Mouse (Mus musculus) intestine, postnatal 0 days (tissue): ENCODE measurements around the gene Kremen1. TPM values are rescaled to one million over a fixed set of nuclear protein-coding genes. Genes with fewer than 3 reads are reported as not detected.

Experiments
- ATAC-seq: fragments of 200-750 bp; cut with Nextera tagmentation; 2 replicates; pipeline ENCODE4 v1.8.0; 2017; ENCODE audit warnings: mild to moderate bottlenecking, moderate TSS enrichment, moderate library complexity
- H3K27ac ChIP-seq: fragments of 300-500 bp; sonication (generic); 2 replicates; pipeline ENCODE4 v1.5.1; 2014; ENCODE audit warnings: mild to moderate bottlenecking, low read depth, low read length, moderate library complexity
- H3K27me3 ChIP-seq: fragments of 300-500 bp; sonication (generic); replicated peaks from 2 replicates; pipeline ENCODE4 v1.6.1; 2014; ENCODE audit warnings: low read length, mixed read lengths; ENCODE audit not compliant: control insufficient read depth, insufficient read depth
- H3K36me3 ChIP-seq: fragments of 300-500 bp; sonication (generic); 2 replicates; pipeline ENCODE4 v1.6.1; 2014; ENCODE audit warnings: mild to moderate bottlenecking, moderate library complexity; ENCODE audit not compliant: control insufficient read depth, insufficient read depth
- H3K4me1 ChIP-seq: fragments of 300-500 bp; sonication (generic); replicated peaks from 2 replicates; pipeline ENCODE4 v1.6.1; 2014; ENCODE audit warnings: antibody characterized with exemption, low read length, mixed read lengths; ENCODE audit not compliant: control insufficient read depth, insufficient read depth
- H3K4me2 ChIP-seq: fragments of 300-500 bp; sonication (generic); replicated peaks from 2 replicates; pipeline ENCODE4 v1.6.1; 2014; ENCODE audit warnings: low read depth, mild to moderate bottlenecking, moderate library complexity
- H3K4me3 ChIP-seq: fragments of 300-500 bp; sonication (generic); 2 replicates; pipeline ENCODE4 v1.5.1; 2014; ENCODE audit warnings: low read depth, low read length
- H3K9ac ChIP-seq: fragments of 300-500 bp; sonication (generic); 2 replicates; pipeline ENCODE4 v1.6.1; 2014; ENCODE audit warnings: mild to moderate bottlenecking, low read depth, low read length
- H3K9me3 ChIP-seq: fragments of 300-500 bp; sonication (generic); 2 replicates; pipeline ENCODE4 v1.6.1; 2016; ENCODE audit warnings: mixed run types; ENCODE audit not compliant: control insufficient read depth
- CTCF ChIP-seq: sonication (generic); IDR thresholded peaks from 2 replicates; pipeline ENCODE4 v1.5.1; 2016; ENCODE audit warnings: low read depth, mild to moderate bottlenecking, control low read depth, antibody characterized with exemption, moderate library complexity
- WGBS: fragments of 180-500 bp; shearing (Covaris S2); extraction: QIAGEN DNeasy Blood & Tissue Kit; methylation state at CpG from one replicate; pipeline ENCODE4 v1.1.7; 2014; 5-methylcytosine and 5-hydroxymethylcytosine counted together
- polyA plus RNA-seq: library from polyadenylated mRNA; unstranded; fragments of >200 nt; fragmentation: Nextera tagmentation; extraction: Ambion mirVana; gene quantifications from 2 replicates; pipeline ENCODE4 v1.2.1, GENCODE M21; 2015

Kremen1 gene
- polyA plus RNA-seq, 1 experiment from 2014 or later: 5.7 TPM

DNA sequence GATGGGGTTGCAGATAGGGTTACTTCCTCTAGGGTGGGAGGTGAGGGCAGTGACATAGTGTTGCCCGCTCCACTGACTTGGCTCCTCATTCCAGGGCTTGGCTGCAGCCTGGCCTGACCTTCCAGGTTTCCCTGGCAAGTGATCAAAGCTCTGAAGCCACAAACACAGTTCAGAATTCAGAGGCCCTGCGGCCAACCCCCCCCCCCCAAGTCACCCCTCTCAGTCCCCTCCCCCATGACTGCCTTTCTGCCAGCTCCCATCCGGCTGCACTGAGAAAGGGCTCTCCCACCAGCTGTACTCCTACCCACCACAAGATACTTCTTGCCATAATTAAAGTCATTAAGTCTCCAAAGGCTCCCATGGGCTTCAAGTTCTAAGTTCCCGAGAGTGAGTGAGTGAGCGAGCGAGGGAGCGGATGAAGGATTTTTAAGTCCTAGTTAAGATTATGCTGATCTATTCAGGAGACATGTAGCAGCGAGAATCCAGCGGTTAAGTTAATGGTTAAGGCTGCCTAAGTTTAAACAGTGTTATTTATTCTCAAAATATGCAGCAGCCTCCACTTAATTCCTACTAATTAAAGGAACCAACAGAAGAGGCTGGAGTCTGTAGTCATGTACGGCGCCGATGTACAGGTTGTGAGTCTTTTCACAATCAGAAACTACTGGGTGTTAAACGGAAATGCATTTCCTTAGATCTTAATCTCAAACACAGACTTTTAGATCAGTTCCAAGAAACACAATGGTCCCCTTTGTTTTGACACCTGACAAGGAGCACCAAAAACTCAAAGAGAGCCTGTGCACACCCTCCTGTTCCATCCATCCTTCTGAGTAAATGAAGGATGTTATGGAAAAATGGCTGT, 36.0 kb upstream of the Kremen1 start:
- WGBS: 45% methylated on average over 13 of the region's 13 CpGs
- no peak overlapping the region for H3K27ac ChIP-seq
- H3K4me1 ChIP-seq: peaks cover 9% of the 10 kb centered on the region; the same call in 1 of the 2 replicates
- no peak for ATAC-seq
- H3K9ac ChIP-seq: no peak overlapping the region
- no peak for TF ChIP-seq CTCF
- no peaks in the 10 kb centered on the region for H3K27me3 ChIP-seq
- no peaks in the 10 kb centered on the region for H3K9me3 ChIP-seq
- H3K36me3 ChIP-seq: no peaks in the 10 kb centered on the region
- no peak overlapping the region for H3K4me2 ChIP-seq
- no peak overlapping the region for H3K4me3 ChIP-seq

- WGBS: 35% methylated on average over 2 of the region's 2 CpGs
- H3K9ac ChIP-seq: no peak overlapping the region
- H3K4me1 ChIP-seq: peaks cover 9% of the 10 kb centered on the region; the same call in 1 of the 2 replicates
- H3K27me3 ChIP-seq: no peaks in the 10 kb centered on the region
- H3K4me3 ChIP-seq: no peak overlapping the region
- no peak overlapping the region for H3K27ac ChIP-seq
- H3K36me3 ChIP-seq: no peaks in the 10 kb centered on the region
- H3K9me3 ChIP-seq: no peaks in the 10 kb centered on the region
- no peak overlapping the region for H3K4me2 ChIP-seq
- TF ChIP-seq CTCF: no peak
- peak; percentile 31; the same call in 1 of the 2 replicates for ATAC-seq
These were observed 35.3 kb upstream of the Kremen1 start for GRCm38 (mm10) chr11:5296576-5297115.

GRCm38 (mm10) chr11:5294805-5295204, 33.4 kb upstream of the Kremen1 start:
- H3K4me2 ChIP-seq: no peak overlapping the region
- H3K36me3 ChIP-seq: no peaks in the 10 kb centered on the region
- ATAC-seq: no peak
- no peak for TF ChIP-seq CTCF
- H3K4me1 ChIP-seq: peaks cover 9% of the 10 kb centered on the region; the same call in 1 of the 2 replicates
- no peaks in the 10 kb centered on the region for H3K27me3 ChIP-seq
- H3K9me3 ChIP-seq: no peaks in the 10 kb centered on the region
- H3K4me3 ChIP-seq: no peak overlapping the region
- H3K9ac ChIP-seq: no peak overlapping the region
- WGBS: 76% methylated on average over 3 of the region's 3 CpGs
- H3K27ac ChIP-seq: no peak overlapping the region

- H3K36me3 ChIP-seq: peaks cover 12% of the 10 kb centered on the region
- ATAC-seq: no peak
- no peak overlapping the region for H3K27ac ChIP-seq
- no peaks in the 10 kb centered on the region for H3K27me3 ChIP-seq
- H3K4me3 ChIP-seq: no peak overlapping the region
- no peak overlapping the region for H3K4me2 ChIP-seq
- H3K9me3 ChIP-seq: no peaks in the 10 kb centered on the region
- peak; percentile 99 for TF ChIP-seq CTCF
- 14% methylated on average over 5 of the region's 5 CpGs for WGBS
- no peak overlapping the region for H3K9ac ChIP-seq
- no peaks in the 10 kb centered on the region for H3K4me1 ChIP-seq
These were observed 29.3 kb upstream of the Kremen1 start for GRCm38 (mm10) chr11:5290691-5291090.

DNA sequence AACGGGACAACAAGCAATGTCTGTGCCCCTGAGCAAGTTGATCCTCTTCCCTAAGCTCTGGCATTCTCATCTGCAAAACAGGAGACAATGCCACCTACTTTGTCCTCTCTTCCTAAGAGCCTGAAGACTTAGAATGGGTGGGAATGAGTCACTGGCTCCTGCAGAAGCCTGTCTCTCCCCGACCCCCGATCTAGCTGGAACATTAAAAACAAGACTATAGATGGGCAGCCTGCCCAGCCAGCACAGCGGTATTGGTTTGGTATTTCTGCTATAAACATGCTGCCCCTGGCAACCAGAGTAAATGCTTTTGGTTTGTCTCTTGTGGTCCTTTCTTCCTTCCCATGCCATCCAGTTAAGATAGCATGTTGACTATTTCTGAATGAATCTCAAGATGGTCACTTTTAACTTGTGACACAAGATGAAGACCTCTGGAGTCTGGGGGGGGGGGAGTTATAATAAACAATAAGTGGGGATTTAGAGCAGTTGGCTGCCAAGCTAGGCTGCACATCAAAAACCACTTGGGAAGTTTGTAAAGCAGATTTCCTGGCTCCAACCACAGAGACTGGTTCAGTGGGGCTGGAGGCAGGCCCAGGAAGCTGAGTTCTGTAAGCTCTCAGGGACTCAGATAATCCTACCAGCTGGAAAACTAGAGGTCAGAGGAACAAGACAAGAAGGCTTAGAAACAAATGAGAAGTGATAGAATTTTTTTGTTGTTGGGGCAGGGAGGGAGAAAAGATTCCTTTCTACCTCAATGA, 28.6 kb upstream of the Kremen1 start:
- Histone ChIP-seq H3K4me3 (no peak overlapping the region), H3K27ac (no peak overlapping the region), H3K4me2 (no peak overlapping the region), H3K4me1 (no peaks in the 10 kb centered on the region), H3K36me3 (peaks cover 16% of the 10 kb centered on the region), H3K27me3 (no peaks in the 10 kb centered on the region), H3K9ac (no peak overlapping the region), H3K9me3 (no peaks in the 10 kb centered on the region)
- 64% methylated on average over 4 of the region's 4 CpGs for WGBS
- no peak for TF ChIP-seq CTCF
- no peak for ATAC-seq

DNA sequence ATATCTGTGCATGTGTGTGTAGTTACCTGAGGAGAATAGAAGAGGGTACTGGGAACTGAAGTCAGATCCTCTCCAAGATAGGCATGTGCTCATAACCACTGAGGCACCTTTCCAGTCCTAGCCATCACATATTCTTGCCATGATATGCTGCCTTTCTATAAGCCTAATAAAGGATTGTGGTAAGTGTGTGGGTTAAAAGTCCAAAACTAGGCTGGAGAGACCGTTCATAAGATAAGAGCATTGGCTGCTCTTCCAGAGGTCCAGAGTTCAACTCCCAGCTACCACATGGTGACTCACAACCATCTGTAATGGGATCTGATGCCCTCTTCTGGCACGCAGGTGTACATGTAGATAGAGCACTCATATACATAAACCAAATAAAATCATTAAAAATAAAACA, 22.6 kb upstream of the Kremen1 start:
- TF ChIP-seq CTCF: peak; percentile 59
- ATAC-seq: peak; percentile 63; the same call in 1 of the 2 replicates
- 63% methylated on average over 2 of the region's 2 CpGs for WGBS
- Histone ChIP-seq H3K9me3 (no peaks in the 10 kb centered on the region), H3K9ac (no peak overlapping the region), H3K4me2 (no peak overlapping the region), H3K27ac (no peak overlapping the region), H3K4me3 (no peak overlapping the region), H3K4me1 (no peaks in the 10 kb centered on the region), H3K27me3 (no peaks in the 10 kb centered on the region), H3K36me3 (peaks cover 41% of the 10 kb centered on the region)
